Mouse (Mus musculus) cerebellum, postnatal 25 days (tissue): ENCODE measurements around the gene Olfr70.

ENCODE experiments used
- DNase-seq, 2 experiments: peaks; one replicate each; pipeline ENCODE4 v3.0.0; 2021; ENCODE audit warnings: mixed read lengths in 2 of 2

Olfr70 gene

GRCm38 (mm10) chr4:43700707-43701106 is at the start of gene Olfr70:
Olfr70 (minus strand) TSS chr4:43700807.
- no peak for DNase-seq

GRCm38 (mm10) chr4:43745187-43745586 is 44.6 kb upstream of the Olfr70 start:
- no peak for DNase-seq

GRCm38 (mm10) chr4:43743099-43743498 is 42.5 kb upstream of the Olfr70 start:
- no peak for DNase-seq

GRCm38 (mm10) chr4:43742637-43743036 is 42.0 kb upstream of the Olfr70 start:
- DNase-seq = no peak

- no peak for DNase-seq
These were observed 40.9 kb upstream of the Olfr70 start for GRCm38 (mm10) chr4:43741526-43741925.

- DNase-seq = no peak
These were observed 38.5 kb upstream of the Olfr70 start for GRCm38 (mm10) chr4:43738989-43739674.

GRCm38 (mm10) chr4:43737144-43737543 is 36.5 kb upstream of the Olfr70 start:
- DNase-seq = no peak

GRCm38 (mm10) chr4:43733186-43733585 is 32.6 kb upstream of the Olfr70 start:
- DNase-seq = no peak

- DNase-seq = no peak
These were observed 31.6 kb upstream of the Olfr70 start for GRCm38 (mm10) chr4:43732171-43732570.

- DNase-seq = no peak
These were observed 30.2 kb upstream of the Olfr70 start for GRCm38 (mm10) chr4:43730750-43731297.

GRCm38 (mm10) chr4:43729794-43730550 is 29.4 kb upstream of the Olfr70 start, which contains the start of gene Spaar:
Spaar (plus strand) TSS chr4:43730034.
- DNase-seq = no peak

GRCm38 (mm10) chr4:43729126-43729525 is 28.5 kb upstream of the Olfr70 start:
- DNase-seq = no peak

- DNase-seq = no peak
These were observed 28.0 kb upstream of the Olfr70 start for GRCm38 (mm10) chr4:43728576-43728954.

GRCm38 (mm10) chr4:43727718-43728575 is 27.3 kb upstream of the Olfr70 start:
- DNase-seq = no peak

- no peak for DNase-seq
These were observed 26.4 kb upstream of the Olfr70 start, which contains the start of gene Hrct1 for GRCm38 (mm10) chr4:43726995-43727394. Hrct1 (plus strand) TSS chr4:43727188.

GRCm38 (mm10) chr4:43726228-43726993 is 25.8 kb upstream of the Olfr70 start:
- no peak for DNase-seq

GRCm38 (mm10) chr4:43724764-43725163 is 24.2 kb upstream of the Olfr70 start:
- peak in 1 of 2 experiments; percentile 62 for DNase-seq

- DNase-seq = no peak
These were observed 21.6 kb upstream of the Olfr70 start for GRCm38 (mm10) chr4:43722191-43722590.

- DNase-seq = no peak
These were observed 20.1 kb upstream of the Olfr70 start for GRCm38 (mm10) chr4:43720491-43721228.

- no peak for DNase-seq
These were observed 13.1 kb upstream of the Olfr70 start for GRCm38 (mm10) chr4:43713652-43714219.

GRCm38 (mm10) chr4:43711821-43712220 is 11.2 kb upstream of the Olfr70 start:
- peak; percentile 90 to 95 for DNase-seq
